Mouse (Mus musculus) lung, postnatal 10 days (tissue): ENCODE results near the gene Zbtb16.

Experiments
- DNase-seq: peaks from one replicate; pipeline ENCODE4 v3.0.0; 2021

Zbtb16 gene

DNA sequence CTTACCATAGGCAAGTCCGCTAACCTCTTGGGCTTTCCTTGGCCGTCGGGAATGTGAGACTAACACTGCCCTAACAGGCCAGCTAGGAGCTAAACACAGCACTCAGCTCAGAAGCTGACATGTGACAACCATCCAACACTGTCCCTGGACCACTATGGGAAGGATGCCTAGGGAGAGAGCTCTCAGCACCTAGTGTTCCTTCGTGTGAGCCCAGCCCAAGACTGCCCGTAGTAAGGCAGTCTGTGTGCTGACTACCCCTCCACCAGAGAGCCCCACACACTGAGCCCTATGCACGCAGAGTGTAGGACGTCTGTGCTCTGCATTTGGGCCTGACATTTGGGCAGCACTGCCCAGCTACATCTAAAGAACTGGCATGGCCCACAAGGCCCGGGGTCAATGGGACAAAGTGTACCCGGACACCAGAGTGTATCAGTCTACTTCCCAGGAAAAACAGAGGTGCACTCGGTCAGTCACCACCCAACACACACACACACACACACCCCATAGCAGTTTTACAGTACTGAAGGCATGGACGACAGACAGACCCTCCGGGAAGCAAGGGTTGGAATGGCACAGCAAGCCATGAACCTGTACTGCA is 11.4 kb downstream of the Zbtb16 start:
- DNase-seq = no peak

DNA sequence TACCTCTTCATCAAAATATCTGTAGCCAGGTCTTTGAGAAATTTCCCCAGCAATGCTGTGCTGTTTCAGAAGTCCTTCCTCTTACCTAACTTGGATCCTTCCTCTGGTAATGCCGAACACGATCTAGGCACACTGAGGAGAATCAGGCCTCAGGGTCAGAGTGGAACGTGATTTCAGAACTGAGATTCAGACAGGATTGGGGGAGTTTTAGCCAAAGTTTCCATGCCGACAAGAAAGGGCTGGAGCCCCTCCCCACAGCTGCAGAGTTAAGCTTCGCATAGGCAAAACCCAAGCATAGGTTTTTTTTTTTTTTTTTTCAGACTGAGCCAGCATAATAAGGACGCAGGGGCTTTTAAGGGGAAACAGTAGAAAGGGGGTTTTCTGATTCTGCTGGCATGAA is 12.2 kb downstream of the Zbtb16 start:
- DNase-seq = no peak

DNA sequence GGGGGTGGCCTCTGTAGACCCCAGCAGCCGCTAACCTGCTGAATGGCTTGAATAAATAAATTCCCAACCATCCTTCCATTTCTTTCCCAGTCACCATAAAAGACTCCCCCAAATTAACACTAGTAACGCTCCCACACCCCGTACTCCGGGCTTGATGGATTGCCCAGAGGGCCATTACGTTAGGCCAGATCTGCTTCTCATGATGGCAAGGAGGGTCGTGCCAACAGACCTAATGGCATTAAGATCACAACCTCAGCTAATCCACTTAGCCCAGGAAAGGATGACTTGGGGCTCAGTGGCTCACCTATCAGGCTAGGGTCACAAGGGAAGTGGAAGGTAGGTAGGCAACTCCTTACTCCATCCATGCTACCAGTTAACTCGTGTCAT is 12.7 kb downstream of the Zbtb16 start:
- no peak for DNase-seq

DNA sequence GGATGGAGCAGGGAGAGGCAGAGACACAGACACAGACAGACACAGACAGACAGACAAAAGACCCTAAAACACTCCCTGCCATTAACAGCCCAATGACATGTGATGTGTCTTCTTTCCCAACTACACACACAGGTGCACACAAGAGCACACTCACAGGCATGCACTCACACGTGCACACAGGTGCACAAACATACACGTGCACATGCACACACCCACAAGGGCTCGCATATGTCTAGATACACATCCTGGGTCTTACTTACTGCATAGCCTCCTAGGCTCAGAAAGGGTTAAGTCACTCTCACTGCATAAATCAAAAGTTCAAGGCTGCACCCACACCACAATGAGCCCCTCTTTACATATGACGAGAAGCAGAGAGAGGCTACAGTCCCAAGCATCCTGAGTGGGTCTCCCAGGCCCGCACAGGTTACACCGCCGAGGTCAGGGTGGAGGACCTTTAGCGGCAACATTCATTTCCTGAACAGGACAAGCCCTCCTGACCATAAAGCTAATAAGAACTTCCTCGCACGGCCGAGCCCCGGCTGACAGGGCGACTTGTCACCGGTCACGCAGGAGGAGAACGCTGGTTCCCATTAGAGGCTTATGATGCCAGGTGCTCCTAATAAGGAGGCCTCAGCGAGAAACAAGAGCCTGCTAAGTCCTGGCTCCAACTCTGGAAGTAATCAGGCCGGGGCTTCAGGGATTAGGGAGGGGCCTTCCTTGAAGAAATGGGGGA is 13.3 kb downstream of the Zbtb16 start:
- no peak for DNase-seq

DNA sequence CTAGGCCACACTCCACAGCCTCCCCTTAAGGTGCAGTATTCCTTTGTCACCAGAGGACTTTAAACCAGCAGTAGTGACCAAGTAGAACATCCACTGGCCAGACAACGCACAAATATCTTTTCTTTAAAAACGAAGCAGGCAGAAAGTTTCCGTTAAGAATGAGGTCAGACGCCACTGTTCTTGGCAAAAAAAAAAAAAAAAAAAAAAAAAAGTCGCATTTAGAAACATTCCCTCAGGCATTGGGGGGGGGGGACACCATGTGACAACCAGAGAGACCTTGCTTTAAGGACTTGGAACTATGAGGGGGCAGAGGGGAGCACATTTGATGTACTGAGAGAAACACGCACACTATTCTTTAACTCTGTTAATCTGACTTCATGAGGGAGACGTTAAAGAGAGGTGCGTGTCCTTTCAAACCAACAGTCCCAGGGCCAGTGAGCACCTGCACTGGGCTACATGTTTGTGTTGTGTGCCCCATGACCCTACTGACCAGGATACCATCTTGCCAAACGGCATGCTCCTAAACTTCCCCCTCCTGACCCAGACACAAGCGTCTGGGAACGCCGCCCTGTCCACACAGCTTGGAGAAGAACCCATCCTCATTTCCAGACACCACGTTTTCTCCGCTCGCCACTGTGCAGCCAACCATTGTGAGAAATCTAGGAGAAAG is 14.0 kb downstream of the Zbtb16 start:
- DNase-seq = no peak

DNA sequence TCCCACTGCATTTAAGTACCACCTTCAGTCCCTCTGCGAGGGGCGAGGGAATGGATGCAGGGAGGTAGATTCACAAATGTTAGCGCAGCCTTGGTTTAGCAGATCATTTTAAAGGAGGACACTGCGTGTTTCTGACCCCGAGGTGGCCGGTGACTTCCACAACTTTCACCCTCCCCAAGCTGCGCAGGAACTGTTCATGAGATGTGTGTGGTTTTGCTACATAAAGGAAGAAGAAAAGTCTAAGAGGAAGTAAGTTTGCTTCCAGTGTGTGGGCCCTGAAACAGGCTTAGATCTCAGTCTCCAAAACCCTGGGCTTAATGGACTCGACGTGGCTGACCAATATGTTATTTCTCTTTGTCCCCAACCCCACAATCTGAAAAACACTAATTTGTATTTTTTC is 14.6 kb downstream of the Zbtb16 start:
- no peak for DNase-seq

DNA sequence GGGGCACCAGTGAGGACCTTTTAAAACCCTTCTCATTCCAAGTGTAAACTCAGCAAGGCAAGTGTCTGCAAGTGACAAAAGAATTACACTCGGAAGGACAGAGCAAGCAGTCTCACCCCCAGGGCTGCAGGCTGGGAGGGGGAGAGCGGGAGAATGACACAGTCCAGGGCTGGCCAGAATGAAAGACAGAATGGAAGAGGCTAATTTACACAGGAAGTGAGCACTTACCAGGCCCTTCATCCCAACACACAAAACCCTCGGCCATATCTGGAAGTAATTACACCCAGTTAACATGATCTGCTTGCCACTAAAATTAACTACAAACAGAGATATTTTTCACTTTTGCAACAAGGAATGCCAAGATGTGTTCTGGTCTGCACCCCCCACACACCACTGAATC is 15.2 kb downstream of the Zbtb16 start:
- no peak for DNase-seq

DNA sequence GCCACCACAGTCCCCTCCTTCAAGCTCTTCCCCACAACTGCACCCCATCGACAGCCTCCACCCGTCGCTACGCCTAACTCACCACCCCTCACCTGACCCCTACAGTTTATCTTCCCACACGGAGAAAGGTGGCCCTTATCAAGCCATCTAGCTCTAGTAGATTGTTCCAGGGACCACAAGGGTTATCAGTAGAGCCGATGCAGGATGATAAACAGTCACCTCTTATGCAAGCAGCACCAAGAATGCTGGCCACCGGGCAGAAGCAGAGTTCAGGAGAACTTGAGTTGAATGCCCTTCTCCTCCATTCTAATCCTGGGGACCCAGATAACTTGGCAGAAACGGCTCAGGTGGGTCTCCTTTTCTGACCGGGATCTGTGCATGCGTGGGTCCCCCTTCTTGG is 16.3 kb downstream of the Zbtb16 start:
- DNase-seq = no peak

DNA sequence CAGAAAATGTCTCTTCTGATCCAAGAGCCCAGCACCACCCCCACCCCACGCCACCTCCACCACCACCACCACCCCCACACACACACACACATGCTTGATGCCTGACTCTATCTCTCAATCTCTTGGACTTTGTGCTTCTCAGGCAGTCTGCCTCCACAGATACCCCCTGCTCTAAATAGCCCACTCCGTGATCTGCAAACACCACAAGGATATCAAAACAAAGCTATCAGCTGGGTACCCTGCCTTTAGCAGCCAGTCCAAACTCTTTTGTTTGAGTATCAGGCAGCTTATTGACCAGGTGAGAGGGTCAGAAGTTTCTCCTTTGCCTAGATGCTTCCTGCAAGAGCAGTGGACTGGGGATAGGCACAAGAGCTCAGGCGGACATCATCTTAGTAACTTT is 16.9 kb downstream of the Zbtb16 start:
- DNase-seq = no peak

DNA sequence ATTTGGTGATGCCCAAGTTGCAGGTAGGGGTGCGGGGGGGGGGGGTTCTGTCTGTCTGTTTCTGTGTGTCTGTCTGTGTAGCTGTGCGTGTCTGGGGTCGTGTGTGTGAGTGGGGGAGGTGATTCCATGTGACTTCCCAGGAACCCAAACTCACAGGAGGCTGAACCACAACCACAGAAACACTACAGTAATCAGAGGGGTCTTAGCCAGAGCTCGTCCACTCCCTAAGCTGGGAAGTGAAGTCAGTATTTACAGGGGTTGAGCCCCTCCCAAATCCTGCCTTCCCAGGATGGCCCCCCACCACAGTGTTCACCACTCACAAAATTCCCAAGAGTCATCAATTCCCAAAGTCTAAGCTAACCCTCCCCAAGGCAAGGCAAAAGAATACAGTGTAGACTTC is 18.1 kb downstream of the Zbtb16 start:
- no peak for DNase-seq

DNA sequence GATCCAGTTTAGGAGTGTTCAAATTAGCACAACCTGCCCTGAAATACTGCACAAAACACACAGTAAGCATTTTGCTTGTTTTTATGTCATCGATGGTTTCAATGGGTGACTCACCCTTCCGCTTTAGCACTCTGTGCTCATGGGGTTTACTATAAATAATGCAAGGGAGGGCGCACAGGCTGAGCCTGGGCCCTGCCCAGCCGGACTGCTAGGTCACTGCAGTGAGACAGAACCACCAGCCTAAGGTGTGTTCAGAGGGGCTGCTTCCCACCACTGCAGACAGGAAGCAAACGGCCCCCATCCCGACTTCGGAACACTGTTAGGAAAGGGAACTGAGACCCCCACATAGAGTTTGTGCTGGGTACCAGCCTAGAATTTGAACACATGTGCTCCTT is 18.6 kb downstream of the Zbtb16 start:
- peak; percentile 36 for DNase-seq

DNA sequence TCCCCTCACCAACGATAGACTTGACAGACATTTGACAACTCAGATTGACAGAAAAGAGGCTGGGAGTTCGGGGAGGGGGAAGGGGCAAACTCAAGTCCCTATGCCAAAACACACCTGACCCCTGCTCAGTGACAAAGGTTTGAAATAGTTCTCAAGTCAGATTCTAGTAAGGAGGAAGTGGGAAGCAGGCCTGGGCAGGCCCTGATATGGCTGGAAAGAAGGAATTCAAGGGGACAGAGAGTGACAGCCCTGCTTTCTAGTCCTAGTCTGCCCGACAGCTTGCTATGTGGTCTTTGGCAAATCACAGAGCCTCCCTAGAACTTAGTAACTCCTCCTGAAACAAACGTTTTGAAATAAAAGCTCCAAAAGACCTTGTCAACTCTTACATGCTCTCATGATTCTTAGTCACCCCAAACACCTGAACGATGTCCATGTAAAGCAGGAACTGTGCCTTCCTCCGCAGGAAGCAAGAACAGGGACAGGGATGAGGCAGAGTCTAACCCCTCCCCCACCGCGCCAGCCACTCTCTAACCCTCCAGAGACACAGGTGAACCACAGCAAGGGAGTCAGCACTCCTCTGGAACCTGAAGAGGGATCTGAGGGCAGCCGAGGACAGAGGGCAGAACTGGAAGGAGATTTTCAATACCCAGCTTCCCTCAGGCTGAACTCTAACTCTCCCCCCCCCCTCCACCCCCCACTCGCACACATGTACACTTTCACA is 19.2 kb downstream of the Zbtb16 start:
- DNase-seq = no peak

DNA sequence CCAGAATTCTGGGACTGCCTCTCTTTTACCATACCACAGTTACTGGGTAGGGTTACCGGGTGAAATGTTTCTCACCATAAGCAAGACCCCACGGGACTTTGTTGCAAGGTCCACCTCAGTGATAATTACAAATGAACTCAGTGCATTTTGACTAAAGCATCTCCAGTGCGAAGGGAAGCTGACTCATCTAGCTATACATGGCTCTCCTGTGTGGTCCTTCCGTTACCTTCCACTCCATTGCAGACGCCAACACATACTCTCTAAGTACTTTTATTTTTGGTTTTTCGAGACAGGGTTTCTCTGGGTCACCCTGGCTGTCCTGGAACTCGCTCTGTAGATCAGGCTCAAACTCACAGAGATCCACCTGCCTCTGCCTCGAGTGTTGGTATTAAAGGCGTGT is 19.9 kb downstream of the Zbtb16 start:
- no peak for DNase-seq

DNA sequence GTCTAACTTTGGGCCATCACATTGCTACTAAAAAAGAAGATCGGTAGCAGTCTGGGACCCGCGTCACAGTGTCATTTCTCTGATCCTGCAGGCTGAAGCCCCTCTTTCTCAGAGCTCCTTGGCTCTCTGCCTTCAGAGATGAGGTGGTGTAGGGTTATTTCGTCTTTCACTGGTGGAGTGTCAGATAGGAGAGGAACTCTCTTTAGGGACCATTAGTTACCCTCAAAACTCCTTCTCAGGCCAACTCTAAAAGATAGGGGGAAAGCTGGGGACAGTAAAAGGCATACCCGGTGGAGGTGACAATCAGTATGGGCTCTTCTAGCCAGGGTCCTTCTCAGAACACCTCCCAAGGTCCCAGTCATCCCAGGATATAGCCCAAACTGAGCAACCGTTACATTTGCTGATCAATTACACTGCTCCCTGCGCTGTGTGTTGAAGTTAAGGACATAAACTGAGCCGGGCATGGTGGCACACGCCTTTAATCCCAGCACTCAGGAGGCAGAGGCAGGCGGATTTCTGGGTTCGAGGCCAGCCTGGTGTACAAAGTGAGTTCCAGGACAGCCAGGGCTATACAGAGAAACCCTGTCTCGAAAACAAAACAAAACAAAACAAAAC is 21.0 kb downstream of the Zbtb16 start:
- no peak for DNase-seq

DNA sequence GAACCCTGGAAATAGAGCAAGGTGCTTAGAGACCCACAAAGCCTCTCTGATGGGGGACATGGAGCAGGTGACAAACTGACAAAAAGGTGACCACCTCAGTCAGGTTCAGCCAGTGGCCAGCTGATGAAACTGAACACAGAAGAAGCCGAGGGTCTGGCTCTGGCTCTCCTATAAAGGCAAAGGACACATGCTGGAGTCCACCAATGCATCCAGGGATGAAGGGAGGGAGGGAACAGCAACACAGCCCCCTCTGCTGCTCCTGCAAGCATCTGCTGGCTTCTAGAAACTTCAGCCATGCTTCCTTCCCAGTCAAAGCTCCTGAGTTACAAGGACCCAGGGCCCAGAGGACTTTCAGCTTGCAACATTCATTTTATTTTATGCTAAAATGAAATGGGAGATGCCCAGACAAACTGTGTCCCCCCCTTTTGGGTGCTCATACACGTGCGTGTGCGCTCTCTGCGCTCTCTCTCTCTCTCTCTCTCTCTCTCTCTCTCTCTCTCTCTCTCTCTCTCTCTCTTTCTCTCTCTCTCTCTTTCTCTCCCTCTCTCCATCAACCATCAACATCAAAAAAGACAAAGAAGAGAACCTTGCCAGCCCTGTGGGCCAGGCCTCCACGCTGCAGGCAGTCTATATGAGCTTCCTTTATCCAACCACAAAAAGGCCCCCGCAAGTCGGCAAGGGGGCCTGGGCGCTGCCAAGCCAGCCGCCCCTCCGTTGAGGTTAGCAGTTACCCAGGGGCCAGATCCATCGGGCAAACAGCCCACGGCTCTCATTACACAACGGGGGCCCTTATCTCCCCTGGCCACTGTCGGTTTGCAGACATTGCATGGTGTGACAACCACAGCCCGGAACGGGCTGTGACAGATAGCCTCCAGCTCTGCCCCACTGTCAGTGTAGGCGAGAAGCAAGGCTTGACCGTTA is 21.8 kb downstream of the Zbtb16 start:
- peak; percentile 32 for DNase-seq

DNA sequence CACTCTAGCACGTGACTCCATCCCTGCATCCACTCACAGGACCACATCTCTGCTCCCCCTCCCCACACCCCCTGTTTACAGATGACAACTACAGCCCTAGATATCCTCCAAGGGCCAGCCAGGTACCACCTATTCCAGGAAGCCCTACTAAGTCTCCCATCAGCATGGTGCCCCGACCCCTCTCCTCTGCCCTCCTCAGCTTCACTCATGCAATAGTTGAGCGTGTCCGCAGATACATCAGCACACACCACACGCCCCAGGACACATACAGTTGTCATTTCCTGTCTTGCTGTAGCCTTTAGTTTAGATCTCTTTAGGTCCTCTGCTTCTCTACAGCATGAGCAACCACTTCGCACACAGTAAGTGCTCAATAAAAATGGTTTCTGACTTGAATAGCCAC is 23.7 kb downstream of the Zbtb16 start:
- no peak for DNase-seq

DNA sequence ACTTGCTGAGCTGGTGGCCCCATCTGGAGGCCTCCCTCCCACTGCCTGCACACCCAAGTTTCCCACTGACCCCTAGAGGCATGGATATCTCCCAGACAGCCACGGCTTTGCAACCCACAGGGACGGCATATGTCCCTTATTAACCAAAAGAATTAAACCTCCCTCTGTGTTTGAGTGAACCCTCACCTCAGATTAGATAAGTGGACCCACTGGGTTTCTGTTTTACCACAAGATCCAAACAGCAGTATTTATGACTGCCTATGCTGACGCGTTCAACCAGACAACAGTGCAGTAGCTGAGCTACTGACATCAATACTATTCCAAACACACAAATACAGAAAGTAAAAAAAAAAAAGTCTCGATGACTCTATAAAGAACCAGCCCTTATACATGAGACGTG is 29.4 kb downstream of the Zbtb16 start:
- DNase-seq = no peak

DNA sequence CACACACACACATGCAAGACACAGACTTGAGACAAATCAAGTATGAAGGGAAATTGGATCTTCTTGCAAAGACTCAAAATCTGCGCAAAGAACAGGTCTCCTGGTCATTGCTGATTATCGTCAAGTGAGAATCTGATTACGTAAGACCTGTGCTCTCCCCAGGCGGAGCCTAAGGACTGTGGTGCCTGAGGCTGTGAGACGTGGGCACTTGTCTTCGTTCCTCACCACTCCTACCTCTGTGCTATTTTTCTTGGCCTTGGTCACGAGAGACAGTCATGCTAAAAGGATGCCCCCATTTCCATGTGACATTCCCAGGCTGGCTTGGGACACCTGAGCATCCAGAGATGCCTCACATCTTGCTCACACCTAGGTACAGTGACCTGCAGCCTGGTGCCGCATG is 30.2 kb downstream of the Zbtb16 start:
- DNase-seq = no peak

DNA sequence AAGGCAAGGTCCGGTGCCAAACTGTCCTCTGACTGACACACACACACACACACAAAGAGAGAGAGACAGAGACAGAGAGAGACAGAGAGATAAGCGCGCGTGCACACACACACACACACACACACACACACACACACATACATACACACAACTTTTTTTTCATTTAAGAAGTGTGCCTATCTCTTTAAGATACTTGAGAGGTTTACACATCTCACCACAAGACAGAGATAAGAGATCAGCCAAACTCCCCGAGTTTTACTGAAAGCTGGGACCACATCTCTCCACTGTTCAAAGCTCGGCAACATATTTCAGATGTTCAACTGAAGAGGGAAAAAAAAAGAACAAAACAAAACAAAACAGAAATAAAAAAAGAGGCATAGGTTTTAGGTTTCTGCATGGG is 31.5 kb downstream of the Zbtb16 start:
- DNase-seq = no peak

DNA sequence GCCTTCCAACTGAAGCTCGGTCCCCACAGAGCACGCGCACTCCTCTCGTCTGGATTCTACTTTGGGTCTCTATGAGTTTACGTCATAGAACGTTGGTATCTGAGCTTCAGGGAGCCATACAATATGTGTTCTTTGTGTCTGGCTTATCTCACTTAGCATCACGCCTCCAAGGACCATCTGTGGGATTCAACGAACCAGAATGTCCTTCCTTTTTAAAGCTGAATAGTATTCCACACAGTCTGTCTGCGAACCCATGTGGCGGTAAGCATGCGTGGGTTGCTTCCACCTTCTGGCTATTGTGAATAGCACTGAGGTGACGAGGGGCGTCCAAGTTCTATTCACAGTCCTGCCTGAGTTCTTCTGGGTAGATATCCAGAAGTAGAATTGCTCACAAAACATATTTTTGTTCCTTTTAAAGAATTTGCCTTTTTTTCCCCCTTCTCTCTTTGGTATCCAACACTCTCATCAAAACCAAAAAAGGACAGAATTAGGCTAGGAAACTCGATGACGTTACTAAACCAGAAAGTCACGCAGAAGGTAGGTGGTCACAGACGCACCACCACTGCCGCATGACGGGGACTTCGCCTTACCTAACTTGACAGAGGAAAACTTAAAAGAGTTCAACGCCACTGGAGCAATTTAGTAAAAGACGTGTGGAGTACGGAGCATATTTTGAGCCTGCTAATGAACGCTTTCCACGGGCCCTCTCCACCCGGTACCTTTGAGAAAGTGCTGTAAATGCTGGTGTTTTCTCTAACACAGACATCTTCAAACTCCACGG is 32.4 kb downstream of the Zbtb16 start:
- no peak for DNase-seq

DNA sequence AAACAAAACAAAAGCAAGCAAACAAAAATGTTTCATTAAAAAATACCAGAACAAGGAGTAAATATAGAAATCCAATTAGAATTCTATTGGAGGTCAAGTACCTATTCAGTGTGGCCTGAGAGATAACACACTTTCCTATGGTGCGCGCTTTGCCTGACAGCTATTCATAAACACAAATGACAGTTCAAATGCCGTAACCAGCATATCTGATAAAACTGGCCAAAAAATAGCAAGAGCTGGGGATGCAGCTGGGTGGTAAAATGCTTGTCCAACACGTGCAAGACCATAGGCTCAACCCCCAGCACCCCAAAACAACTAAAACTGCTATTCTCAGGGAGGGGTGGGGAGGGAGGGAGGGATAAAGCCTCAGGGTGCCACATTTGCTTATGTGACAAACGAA is 33.6 kb downstream of the Zbtb16 start:
- DNase-seq = no peak

DNA sequence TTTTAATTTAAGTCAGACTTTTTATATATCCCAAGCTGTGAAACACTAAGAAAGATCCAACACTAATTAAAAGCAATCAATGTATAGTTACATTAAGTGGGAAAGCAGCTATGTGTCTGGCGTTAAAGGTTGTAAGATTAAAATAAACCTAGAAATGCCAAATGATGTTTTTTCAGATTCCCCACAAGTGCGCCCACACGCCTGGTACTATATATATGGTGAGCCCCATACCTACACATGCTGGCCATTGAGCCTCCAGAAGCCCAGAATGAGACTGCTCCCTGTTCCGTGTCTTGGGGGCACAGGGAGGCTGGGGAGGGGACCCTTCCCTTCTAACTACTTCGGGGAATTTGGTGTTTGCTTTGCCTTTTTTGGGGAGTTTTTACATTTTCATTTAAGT is 34.7 kb downstream of the Zbtb16 start:
- no peak for DNase-seq
